Mouse (Mus musculus): Measurements from ENCODE around the gene Zic4.

DNA sequence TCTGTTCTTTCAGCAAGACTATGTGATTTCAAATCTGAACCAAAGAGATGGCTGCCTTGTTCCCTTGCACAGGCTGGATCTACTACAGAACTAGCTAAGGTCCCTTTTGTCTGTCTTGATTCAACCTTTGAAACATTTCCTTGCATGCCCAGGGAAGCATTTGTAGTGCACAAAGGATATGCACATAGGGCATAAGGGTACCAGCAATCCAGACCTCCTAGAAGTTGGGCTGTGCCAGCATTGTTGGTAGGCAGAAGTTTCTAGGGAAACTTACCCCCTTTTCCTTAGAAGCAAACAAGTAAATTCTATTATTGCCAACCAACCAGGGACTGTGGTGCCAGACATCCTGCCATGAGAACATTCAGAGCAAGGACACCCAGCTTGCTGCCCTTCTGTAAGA, 8.8 kb downstream of the Zic4 start:
- TF ChIP-seq CTCF (IDR thresholded peaks at IDR 0.05; ENCODE audit: borderline replicate concordance, insufficient read depth, low read depth, low read length): no peak
- no peak for TF ChIP-seq POLR2A (IDR thresholded peaks at IDR 0.05; ENCODE audit: borderline replicate concordance, insufficient read depth, low read length)
